Mouse (Mus musculus) hematopoietic stem cell, adult 5-6 weeks (primary cell): Measurements from ENCODE around the gene Tmx1. TPM values are rescaled to one million over a fixed set of nuclear protein-coding genes. Genes with fewer than 3 reads are reported as not detected.
A peak's percentile ranks its signal among the peaks of the same experiment; 100 is the strongest.

Experiments
- ATAC-seq, 2 experiments: fragments of 125-278 bp in 1 of 2; replicated peaks in 1 of 2; 2 replicates each; pipeline ENCODE4 v1.8.0; 2016 to 2017; ENCODE audit warnings: inconsistent platforms in 2 of 2, mild to moderate bottlenecking in 2 of 2, moderate number of reproducible peaks in 2 of 2, low read depth in 1 of 2, moderate TSS enrichment in 1 of 2; ENCODE audit not compliant: low FRiP score in 2 of 2, poor library complexity in 2 of 2, severe bottlenecking in 2 of 2, insufficient read depth in 1 of 2, low TSS enrichment in 1 of 2
- total RNA-seq: library from RNA; stranded (forward); fragments of 172-1452, 232-1000 nt; gene quantifications from 2 replicates; pipeline ENCODE4 v1.2.3, GENCODE M21; 2017

The Tmx1 gene
- total RNA-seq = 75.9 and 99.0 TPM in 2 replicates

DNA sequence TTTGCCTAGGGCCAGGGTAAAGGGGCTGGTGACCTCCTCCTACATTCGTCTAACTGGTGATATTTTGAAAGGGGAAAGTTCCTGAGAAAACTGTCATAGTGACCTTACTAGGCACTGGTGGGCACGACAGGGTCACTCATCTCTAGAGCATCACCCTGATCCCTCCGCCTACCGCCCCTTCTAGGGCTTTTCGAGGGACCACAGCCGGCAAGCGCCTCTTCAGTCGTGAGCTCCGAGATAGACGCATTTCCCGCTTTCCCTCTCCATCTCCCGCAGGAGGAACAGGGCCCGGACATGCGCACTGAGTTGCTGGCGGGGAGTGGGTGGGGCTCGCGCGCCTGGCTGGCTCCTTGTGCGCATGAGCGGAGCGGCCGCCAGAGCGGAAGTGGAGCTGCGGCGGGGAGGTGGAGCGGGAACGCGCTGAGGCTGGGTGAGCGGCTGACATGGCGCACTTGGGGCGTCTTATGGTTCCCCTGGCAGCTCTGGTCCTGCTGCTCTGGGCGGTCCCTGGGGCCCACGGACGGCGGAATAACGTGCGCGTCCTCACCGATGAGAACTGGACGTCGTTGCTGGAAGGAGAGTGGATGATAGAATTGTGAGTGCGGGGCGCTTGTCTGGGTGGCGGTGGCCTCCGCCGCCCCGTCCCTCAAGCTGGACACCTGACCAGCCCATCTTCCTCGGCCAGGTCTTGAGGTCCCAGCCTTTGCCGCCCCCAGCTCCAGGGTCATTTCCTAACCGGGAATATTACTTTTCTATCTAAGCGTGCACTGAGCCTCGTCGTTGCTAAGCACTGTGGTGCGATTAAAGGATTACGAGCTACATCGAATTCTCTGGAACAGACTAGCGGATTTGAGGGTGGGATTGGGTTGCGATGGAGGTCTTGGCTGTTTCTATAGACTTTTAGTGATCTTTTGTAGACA is at the start of gene Tmx1:
Tmx1 (plus strand) TSS at position 370 of the 920 bp plus-strand sequence.
- ATAC-seq = peak; percentile 94 to 97

DNA sequence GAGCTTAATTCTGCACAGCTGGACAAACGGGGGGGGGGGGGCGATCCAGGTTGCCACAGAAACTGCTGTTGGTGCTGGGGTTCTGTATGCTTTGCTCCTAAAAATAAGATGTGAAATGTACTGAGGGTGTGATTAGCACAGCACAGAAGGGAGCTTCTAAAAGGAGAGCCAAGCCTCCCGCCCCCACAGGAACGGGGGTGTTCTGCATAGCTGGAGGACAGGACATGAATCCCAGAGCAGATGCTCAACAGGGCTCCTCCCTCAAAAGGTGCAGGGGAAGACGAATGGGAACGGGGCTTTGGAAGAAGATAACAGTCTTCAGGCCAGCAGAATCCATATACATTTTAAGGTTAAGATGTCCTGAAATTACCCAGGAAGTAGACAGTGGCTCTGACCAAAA is 48.6 kb upstream of the Tmx1 start:
- no peak for ATAC-seq

DNA sequence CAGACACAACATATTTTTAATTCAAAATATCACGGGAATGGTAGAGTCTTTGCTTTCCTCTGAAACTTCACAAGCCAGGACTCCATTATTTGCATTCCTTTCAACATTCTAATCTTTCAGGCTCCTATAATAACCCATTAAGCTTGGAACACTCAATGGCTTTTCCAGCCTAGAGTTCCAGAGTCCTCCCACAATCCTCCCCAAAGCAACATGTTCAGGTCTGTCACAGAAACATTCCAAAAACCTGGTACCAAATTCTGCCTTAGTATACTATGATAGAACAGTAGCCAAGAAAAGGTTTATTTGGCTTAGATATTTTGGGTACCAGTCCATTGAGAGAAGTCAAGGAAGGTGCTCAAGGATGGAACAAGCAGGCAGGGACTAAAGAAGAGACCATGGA is 44.5 kb upstream of the Tmx1 start:
- no peak for ATAC-seq

DNA sequence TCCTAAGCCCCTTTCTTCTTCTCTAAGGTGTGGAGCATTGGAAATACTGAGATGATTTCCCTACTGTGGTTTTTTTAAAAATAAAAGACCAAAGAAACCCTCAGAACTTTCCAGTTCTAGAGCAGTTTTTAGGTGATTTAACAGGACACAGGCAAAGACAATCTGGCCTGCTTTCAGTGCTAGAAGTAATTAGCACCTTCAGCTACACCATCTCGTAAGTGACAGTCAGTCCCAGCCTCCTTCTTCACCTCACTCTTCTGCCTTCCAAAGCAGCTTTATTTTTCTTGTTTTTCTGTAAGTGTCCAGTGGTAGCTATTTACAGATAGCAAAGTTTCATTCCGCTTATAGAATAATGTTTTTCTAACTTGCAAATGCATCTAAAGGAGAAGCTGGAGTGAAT is 43.3 kb upstream of the Tmx1 start:
- ATAC-seq = no peak

DNA sequence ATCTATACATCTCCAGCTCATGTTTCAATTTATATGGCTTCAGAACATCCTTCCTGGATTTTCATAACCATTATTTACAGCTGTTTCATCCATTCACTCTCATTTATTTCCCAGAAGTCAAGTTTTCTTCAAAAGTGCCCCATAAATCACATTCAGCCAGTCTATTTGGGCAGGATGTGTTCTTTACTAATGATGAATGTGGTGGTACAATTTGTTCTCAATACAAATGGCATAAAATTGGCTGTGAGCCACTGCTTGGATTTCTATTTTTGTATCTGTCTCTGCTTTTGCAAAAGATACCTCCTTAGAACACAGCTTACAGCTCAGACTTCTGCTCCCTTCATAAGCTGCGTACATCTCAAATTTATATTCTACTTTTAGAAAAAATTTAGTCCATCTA is 32.7 kb upstream of the Tmx1 start:
- no peak for ATAC-seq

DNA sequence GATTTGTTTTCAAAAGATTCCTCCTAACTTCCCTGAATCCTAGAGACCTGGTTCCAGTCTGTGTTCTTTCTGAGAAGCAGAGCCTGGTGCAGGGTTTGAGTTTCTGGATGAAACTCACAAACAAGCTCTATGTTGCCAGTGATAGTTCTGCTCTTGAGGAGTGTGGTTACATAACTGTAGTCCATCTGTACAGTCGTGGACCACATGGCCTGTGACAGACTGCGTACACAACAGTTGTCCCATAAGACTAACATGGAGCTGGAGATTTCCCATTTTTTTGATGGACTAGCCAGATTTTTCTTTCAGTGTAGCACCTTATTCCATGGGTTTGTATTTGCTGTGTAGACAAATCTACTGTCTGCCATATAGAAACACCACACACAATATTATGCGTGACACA is 31.9 kb upstream of the Tmx1 start:
- ATAC-seq = no peak

DNA sequence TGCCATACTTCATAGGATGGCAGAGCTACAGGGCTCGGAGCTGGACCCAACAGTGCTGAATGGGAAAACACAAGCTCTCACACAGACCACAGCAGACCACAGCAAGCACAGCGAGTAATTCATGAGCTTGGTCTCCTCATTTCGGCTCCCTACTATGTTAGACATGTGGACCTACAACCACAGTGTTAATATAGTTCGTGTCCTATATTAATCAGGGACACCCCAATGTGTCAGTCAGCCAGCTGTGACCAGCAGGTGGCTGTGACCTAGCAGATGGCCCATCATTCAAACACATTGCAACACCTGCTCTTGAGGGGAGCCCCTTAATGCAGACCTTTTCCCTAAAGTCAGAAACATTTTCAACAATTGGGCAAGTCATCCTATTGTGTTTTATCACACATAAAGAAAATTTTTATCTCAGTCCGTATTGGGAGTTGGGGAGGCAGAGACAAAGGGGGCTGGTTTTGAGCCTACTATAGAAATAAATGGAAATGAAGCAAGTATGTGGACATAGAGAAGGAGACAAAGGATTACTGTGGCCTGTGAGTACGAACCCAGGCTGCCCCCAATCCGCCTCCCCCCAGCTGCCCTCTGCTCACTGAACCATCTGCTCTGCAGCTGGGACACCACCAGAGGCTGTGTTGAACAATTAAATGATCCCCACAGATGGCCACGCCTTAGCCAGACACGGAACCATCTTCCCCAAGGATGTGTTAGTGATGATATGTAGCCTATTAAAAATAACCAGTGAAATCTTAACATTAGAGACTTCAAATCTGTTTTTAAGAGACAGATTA is 30.4 kb upstream of the Tmx1 start:
- ATAC-seq = no peak

DNA sequence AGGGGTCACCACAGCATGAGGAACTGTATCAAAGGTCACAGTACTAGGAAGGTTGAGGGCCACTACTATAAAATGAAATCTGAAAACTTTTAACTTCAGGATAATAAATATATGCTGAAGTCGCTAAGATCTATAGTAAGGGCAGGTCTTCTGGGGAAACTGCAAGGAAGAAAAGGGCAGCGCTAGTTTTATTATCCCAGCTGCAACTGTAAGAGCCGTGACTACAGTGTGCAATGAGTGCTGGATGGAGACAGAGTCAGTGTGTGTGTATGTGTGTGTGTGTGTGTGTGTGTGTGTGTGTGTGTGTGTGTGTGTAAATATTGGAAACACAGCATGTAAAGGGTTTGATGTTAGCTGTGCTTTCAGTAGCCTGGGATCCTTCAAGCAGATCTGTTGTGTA is 25.0 kb upstream of the Tmx1 start:
- ATAC-seq = no peak

DNA sequence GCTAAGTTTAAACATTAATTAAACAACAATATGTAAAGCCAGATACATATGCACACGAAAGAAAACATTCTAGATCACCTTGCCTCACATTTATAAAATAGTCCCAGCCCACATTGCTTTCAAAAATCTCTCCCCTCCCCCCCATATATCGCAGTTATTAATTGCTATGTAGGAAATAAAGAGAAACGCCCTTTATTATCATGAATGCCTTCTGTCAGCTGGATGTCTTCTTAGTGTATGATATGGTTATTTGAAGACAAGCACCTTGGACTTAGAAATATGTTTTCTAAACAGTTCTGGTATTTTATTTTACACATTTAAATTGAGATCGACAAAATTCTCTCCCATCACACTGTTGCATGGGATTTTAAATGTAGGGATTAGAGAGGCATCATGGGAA is 23.3 kb upstream of the Tmx1 start:
- no peak for ATAC-seq

DNA sequence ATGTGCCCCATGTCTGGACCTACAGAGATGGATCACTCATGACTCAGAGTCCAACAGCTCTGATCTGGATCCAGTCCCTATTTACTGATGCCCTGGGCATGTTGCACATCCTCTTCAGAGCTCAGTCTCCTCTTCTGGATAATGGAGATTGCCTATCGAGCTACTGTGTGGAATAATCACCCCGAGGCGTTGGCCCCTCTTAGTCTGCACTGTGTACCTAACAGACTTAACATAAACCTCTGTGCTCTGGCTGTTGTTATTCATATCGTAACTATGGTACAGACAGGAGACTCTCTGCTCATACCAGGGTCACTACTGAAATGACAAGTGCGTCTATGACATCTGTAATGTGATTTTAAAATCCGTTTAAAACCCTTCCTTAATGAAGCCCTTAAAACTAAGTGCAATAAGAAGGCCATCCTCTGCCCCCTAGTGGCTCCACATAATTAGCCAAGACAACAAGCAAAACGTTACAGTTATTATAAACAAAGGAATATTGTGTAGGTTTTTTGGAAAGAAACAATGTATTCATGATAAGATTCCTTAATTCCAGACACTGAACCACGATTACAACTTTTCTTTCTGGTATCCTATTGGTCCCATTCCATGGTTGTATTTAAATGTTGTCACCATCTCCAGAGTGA is 22.5 kb upstream of the Tmx1 start:
- peak; percentile 29 to 49; a peak in 3 of 4 replicates for ATAC-seq

DNA sequence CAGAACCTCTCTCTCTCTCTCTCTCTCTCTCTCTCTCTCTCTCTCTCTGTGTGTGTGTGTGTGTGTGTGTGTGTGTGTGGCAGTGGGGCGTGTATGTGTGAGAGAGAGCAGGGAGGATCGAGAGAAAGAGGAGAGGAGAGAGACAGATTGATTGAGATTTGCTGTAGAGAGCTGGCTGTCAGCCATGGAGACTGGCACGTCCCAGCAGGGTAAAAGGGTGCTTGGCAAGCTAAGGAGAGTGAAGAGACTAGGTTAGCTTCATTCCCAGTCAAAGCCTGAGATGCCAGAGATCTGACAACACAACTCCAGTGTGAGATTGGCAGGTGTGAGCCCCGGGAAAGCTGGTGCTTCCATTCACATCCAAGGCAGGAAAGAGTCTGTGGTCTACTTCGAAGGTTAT is 21.5 kb upstream of the Tmx1 start:
- no peak for ATAC-seq

DNA sequence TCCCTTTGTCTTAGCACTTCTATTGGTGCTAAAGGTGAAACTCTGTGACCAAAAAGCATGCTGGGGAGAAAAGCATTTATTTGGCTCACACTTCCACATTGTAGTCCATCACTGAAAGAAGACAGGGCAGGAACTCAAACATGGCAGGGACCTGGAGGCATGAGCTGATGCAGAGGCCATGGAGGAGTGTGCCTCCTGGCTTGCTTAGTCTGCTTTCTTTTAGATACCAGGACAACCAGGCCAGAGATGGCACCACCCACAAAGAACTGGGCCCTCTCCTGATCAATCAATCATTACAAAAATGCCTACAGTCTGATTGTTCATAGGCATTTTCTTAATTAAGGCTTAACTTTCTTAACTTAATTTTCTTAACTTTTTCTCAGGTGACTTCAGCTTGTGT is 2.9 kb upstream of the Tmx1 start:
- no peak for ATAC-seq

DNA sequence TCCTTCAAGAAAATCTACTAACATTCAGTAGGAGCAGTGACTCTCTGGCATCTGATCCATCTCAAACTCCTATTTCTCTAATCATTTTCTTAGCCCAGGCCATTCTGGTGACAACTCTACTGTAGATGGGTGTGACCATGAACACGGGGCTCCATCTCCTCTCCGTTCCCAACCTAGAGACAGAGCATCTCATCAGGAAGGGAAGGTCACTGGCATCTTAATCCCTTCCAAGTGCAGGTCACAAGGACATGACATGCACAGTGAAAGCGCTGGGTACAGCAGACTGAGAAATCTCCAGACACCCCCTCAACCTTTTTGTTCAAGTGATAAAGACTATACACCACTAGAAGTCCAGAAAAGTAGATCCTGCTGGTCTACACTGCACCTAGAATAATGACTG is 1.4 kb upstream of the Tmx1 start:
- ATAC-seq = no peak

DNA sequence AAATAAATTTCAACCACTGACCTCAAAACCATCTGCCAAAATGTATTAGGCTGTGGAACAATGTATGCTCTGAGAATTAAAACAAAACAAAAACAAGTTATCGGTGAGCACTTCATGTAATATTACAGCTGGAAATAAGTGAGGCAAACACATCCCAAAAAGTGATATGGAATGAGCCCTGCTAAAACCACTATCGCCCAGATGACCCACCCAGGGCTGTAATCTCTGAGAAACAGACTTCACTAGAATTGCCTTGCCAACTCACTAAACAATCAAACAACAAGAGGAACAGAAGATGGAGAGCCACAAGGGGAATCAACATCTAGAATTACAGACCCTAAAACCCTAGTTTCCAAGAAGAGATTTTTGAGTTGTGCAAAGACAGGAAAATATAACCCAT is 752 bp upstream of the Tmx1 start:
- peak; percentile 38 to 47; a peak in 2 of 4 replicates for ATAC-seq

DNA sequence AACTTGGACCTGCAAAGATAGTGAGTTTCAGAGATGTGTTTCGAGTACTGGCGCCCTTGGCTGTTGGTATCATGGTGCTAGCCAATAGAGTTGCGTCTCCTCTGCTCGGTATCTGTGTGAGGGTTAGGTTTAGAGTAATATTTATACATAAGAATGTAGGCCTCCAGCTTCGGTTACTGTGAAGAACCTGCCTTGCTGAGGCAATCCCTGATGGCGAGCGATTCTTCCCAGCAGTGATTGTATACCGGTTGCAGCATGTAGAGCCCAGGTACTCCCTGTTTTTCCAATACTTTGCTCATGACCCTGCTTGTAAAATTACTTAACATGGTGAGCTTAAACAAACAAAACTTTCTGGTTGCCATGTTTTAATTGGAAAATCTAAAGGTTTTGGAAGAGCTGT is 2.3 kb downstream of the Tmx1 start:
- ATAC-seq = no peak

DNA sequence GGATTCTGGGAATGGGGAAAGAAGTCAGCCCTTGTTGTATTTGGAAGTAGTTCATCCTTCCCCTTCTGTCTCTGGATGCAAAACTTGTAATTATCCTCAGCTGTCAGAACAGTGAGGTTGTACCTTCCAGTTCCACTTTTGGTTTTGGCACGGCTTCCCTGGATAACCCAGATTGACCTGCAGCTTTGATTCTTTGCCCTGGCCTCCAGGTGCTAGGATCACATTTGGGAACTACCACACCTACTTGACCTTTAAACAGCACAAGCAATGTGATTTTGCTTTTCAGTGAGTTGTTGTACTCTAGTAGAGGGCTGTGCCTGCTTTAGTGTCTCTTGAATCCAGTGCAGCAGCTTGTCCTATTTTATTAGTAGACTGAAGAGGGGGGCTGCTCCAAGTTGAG is 6.7 kb downstream of the Tmx1 start:
- no peak for ATAC-seq

DNA sequence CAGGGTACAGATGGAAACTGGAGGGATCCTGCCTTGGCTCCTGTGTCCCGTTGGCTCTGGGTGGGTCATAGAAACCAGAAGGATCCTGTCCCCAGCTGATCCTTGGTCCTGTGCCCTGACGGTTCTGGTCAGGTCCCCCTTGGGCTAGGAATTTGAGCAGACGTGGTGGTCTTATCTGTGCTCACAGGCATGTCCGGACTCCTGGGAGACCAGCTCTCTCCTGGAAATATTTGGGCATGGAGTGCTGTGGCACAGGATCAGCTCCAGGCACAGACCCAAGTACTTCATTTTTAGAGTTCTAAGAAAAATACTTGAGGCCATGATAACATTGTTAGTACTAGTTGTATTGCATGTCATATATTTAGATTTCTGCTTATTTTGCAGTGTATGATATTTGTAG is 11.1 kb downstream of the Tmx1 start:
- no peak for ATAC-seq

DNA sequence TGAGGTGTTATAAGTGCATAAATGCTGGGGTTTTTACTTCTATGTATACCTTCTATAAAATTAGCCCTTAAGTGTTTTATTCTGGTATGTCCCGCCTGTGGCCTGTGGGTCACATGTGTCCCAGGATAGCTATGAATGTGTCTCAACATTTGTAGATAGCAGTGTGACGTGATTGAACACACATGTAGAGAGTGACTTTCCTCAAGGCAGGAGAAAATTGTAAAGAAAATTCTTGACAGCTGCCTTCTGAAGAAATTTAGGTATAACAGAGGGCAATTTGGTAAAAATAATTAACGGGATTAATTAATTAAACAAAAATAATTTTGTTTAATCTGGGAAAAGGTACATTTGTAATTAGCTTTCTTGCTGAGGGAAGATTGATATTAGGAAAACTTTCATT is 22.4 kb downstream of the Tmx1 start:
- ATAC-seq = no peak
